Mouse (Mus musculus) heart, embryonic 16.5 days (tissue): ENCODE results near the gene Mzf1. TPM values are rescaled to one million over a fixed set of nuclear protein-coding genes. Genes with fewer than 3 reads are reported as not detected.

ENCODE experiments used
- ATAC-seq: fragments of 200-750 bp; cut with Nextera tagmentation; replicated peaks from 2 replicates; pipeline ENCODE4 v1.8.0; 2017; ENCODE audit warnings: moderate number of reproducible peaks; ENCODE audit not compliant: insufficient read depth, low FRiP score; ENCODE audit errors: extremely low read depth
- H3K27ac ChIP-seq: fragments of 300-500 bp; sonication (generic); 2 replicates; pipeline ENCODE4 v1.5.1; 2014; ENCODE audit warnings: mild to moderate bottlenecking, low read length, control low read depth, moderate library complexity
- H3K27me3 ChIP-seq: fragments of 300-500 bp; sonication (generic); 2 replicates; pipeline ENCODE4 v1.6.1; 2014; ENCODE audit warnings: low read length, mixed read lengths; ENCODE audit not compliant: control insufficient read depth, insufficient read depth
- H3K36me3 ChIP-seq: fragments of 300-500 bp; sonication (generic); 2 replicates; pipeline ENCODE4 v1.6.1; 2014; ENCODE audit not compliant: control insufficient read depth, insufficient read depth
- H3K4me1 ChIP-seq: fragments of 300-500 bp; sonication (generic); 2 replicates; pipeline ENCODE4 v1.6.1; 2014; ENCODE audit warnings: low read length, mixed read lengths; ENCODE audit not compliant: control insufficient read depth, insufficient read depth
- H3K4me2 ChIP-seq: fragments of 300-500 bp; sonication (generic); 2 replicates; pipeline ENCODE4 v1.6.1; 2014; ENCODE audit warnings: low read depth, mild to moderate bottlenecking, control low read depth, low read length
- H3K4me3 ChIP-seq: fragments of 300-500 bp; sonication (generic); 2 replicates; pipeline ENCODE4 v1.5.1; 2014; ENCODE audit warnings: mild to moderate bottlenecking, control low read depth, low read length
- H3K9ac ChIP-seq: fragments of 300-500 bp; sonication (generic); 2 replicates; pipeline ENCODE4 v1.6.1; 2014; ENCODE audit warnings: low read length, control low read depth
- H3K9me3 ChIP-seq: fragments of 300-500 bp; sonication (generic); replicated peaks from 2 replicates; pipeline ENCODE4 v1.6.1; 2016; ENCODE audit warnings: low read length; ENCODE audit not compliant: control insufficient read depth
- WGBS: fragments of 180-500 bp; shearing (Covaris S2); extraction: QIAGEN DNeasy Blood & Tissue Kit; methylation state at CpG from one replicate; pipeline ENCODE4 v1.1.7; 2014; 5-methylcytosine and 5-hydroxymethylcytosine counted together
- polyA plus RNA-seq: library from polyadenylated mRNA; unstranded; fragments of >200 nt; fragmentation: Nextera tagmentation; extraction: Ambion mirVana; gene quantifications from 2 replicates; pipeline ENCODE4 v1.2.1, GENCODE M21; 2015

Mzf1 gene
- polyA plus RNA-seq, 1 experiment from 2014 or later: 1.7 TPM

DNA sequence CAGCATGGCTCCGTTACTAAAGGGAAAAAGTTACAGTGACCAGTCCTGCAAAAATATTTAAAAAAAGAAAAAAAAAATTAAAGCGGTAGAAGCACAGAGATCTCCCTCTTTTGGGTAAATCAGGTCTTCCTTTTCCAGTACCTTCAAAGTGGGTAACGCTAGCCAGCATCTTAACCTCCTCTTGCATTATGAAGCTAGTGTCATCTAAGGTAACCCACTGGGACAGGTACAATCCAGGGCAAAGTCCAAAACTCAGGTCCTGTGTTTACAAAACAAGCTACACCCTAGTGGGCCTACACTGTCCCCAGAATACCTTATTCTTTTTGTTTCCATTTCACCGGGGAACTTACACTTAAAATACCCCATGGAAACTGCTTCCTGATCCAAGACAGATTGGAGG, 40.9 kb downstream of the Mzf1 start:
- H3K4me1 ChIP-seq: peaks cover 10% of the 10 kb centered on the region
- WGBS: 56% methylated on average over 4 of the region's 4 CpGs
- H3K27ac ChIP-seq: no peak overlapping the region
- H3K4me3 ChIP-seq: no peak overlapping the region
- no peak overlapping the region for H3K9ac ChIP-seq
- no peaks in the 10 kb centered on the region for H3K9me3 ChIP-seq
- H3K27me3 ChIP-seq: no peaks in the 10 kb centered on the region
- H3K36me3 ChIP-seq: no peaks in the 10 kb centered on the region
- H3K4me2 ChIP-seq: no peak overlapping the region
- no peak for ATAC-seq

DNA sequence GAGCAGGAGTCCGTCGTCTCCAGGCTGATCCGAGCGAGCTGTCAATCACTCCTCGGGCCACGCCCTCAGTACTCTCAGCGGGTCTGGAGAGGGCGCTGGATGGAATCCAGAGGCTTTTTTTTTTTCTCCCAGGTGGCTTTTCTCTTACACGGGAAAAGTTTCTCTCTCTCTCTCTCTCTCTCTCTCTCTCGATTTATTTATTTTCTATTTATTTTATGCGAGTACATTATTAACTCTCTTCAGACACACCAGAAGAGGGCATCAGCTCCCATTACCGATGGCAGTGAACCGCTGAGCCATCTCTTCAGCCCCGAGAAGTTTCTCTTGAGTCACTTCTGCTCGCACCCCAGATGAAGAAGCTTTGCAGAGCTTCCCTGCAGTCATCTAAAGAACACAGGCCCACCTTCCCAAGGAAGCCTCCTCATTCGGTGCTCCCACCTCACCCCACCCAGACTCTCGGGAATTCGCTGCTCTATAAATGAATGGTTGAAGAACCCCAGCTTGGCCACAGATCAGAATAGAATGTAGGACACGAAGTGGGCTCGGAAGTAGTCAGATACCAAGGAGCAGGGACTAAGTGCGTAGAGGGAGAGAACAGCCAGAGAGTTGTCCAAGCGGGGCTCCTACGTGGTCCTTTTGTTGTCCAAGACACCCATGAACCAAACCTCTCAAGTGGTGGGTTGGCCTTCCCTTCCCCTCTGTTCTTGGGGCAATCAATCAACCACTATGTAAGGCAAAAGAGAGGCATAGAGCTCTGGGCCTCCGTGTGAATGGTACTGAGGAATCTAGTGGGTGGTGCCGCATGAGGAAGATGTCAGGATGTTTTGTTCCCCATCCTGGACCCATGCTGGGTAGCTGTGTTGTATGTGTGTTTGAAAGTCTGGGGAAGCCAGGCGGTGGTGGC, 44.3 kb downstream of the Mzf1 start, which contains the start of gene Zbtb45:
Gene Zbtb45 (minus strand): TSS at position 30 of the 904 bp plus-strand sequence.
- H3K4me3 ChIP-seq: peak within 1 kb of the TSS; percentile 88
- no peak for ATAC-seq
- 15% methylated on average over 26 of the region's 26 CpGs for WGBS
- peaks cover 25% of the 10 kb centered on the region for H3K36me3 ChIP-seq
- H3K9ac ChIP-seq: peak within 1 kb of the TSS; percentile 94
- peak within 1 kb of the TSS; percentile 97 for H3K27ac ChIP-seq
- H3K27me3 ChIP-seq: no peaks in the 10 kb centered on the region
- H3K4me1 ChIP-seq: peaks cover 19% of the 10 kb centered on the region
- peak within 1 kb of the TSS; percentile 96 for H3K4me2 ChIP-seq
- H3K9me3 ChIP-seq: no peaks in the 10 kb centered on the region

DNA sequence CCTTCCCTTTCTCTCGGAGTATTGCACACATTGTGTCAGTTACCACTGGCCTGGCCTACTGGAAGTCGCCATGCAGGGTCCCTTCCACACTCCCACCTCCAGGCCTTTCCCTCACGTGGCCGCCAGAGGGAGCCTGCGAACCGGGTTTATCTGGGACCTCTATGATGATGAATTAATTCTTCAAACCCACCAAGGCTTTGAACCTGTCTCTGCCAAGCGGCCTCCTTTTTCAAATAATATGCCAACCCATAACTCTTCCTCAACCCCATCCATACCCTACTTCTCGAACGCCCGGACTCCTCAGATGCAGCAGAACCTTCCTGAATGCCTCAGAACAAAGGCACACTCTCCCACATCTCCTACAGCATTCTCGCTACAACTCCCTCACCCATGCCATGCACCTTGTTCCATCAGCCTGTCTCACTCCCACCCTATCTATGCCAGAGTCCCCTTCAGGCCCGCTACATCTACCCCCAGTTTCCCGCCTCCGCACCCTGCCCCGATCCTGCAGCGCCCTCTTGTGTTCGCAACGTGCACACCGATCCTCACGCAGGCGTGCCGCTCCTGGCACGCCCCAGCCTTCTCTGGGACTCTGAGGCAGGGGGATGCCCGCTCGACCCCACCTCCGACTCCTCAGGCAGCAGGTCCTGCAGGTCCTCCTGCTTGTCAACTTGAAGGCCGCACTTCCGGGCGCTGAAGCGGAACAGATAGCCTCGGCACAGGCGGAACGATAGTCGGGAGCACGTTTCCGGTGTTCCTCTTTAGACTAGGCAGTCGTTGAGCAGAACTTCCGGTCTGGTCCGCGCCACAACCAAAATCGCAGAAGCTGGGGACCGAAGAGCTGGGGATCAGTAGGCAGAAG, 45.2 kb downstream of the Mzf1 start:
- Histone ChIP-seq H3K4me3 (peak overlapping the region; percentile 88), H3K4me1 (peaks cover 19% of the 10 kb centered on the region), H3K27ac (peak overlapping the region; percentile 97), H3K36me3 (peaks cover 29% of the 10 kb centered on the region), H3K4me2 (peak overlapping the region; percentile 96), H3K27me3 (no peaks in the 10 kb centered on the region), H3K9me3 (no peaks in the 10 kb centered on the region), H3K9ac (peak overlapping the region; percentile 94)
- WGBS: under 1% methylated on average over 42 of the region's 42 CpGs
- ATAC-seq: peak; percentile 88

DNA sequence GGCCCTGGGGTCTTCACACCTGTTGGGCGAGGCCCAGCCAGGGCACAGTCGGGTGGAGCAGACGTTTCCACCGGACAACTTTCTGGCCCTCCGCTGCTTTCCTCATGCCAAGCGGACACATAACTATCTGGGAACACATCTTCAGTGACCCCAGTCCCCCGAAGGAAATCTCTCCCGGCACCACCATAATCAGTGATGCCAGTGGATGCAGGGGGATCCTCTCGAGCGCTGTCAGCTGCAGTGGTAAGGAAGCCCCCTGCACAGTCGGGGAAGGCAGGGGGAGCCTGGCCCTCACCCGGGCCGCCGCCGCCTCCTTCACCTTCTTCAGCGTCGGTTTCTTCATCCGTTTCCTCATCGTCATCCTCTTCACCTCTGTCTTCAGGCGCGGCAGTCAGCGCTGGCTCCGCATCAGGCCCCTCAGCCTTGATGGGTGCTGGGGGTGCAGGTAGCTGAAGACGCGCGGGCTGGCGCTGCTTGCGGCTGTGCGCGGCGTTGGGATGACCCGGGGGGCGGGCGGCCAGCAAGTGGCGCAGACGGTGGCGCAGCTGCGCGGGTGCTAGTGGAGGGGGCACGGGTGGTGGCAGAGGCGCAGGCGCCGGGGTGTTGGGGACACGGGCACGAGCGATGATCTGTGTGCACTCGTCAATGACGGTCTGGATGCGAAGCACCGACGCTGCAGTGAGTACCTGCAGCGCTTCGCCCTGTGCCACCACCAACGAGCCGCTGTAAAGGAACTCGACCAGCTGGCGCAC, 47.0 kb downstream of the Mzf1 start:
- H3K9ac ChIP-seq: no peak overlapping the region
- H3K9me3 ChIP-seq: no peaks in the 10 kb centered on the region
- 49% methylated on average over 57 of the region's 57 CpGs for WGBS
- H3K27me3 ChIP-seq: no peaks in the 10 kb centered on the region
- H3K4me2 ChIP-seq: no peak overlapping the region
- H3K36me3 ChIP-seq: peaks cover 29% of the 10 kb centered on the region
- no peak for ATAC-seq
- no peak overlapping the region for H3K4me3 ChIP-seq
- H3K4me1 ChIP-seq: peaks cover 19% of the 10 kb centered on the region
- H3K27ac ChIP-seq: no peak overlapping the region

DNA sequence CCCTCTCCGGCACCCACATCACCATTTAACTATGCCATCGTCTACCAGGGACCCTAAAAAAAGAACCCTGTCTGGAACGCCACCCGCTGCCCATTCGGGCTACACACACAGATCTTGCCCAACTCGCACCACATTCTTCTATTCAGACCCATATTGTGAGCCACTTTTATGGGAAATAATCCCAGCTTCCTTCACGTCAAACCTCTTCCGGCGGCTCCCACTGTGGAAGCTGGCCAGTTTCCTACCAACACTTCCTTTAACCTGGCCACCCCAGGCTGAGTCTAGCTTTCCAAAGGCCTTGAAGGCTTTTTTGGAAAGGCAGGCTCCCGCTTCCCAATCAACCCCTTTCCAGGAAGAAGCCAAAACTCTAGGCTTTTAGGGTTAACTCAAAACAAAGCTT, 48.0 kb downstream of the Mzf1 start:
- H3K4me3 ChIP-seq: no peak overlapping the region
- no peak for ATAC-seq
- H3K4me2 ChIP-seq: no peak overlapping the region
- no peak overlapping the region for H3K27ac ChIP-seq
- peak overlapping the region; percentile 20; the same call in 1 of the 2 replicates for H3K9ac ChIP-seq
- peaks cover 29% of the 10 kb centered on the region for H3K36me3 ChIP-seq
- no peaks in the 10 kb centered on the region for H3K9me3 ChIP-seq
- H3K27me3 ChIP-seq: no peaks in the 10 kb centered on the region
- peaks cover 19% of the 10 kb centered on the region for H3K4me1 ChIP-seq
- 80% methylated on average over 10 of the region's 10 CpGs for WGBS

DNA sequence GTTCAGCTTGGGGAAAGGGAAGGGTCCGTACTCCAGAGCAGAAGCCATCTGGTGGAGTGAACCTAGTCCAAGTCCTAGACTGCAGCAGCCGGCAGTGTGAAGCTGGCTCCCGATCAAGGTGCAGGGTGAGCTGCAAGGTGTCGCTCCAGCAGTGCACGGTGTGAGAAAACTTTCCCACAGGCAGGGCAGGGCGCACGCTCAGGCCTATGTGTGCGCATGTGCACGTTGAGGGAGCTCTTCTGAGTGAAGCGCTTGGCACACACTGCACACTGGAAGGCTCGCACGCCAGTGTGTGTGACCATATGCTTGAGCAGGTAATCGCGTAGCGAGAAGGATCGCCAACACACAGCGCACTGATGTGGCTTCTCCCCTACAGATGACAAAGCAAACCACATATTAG, 48.6 kb downstream of the Mzf1 start:
- no peak for ATAC-seq

DNA sequence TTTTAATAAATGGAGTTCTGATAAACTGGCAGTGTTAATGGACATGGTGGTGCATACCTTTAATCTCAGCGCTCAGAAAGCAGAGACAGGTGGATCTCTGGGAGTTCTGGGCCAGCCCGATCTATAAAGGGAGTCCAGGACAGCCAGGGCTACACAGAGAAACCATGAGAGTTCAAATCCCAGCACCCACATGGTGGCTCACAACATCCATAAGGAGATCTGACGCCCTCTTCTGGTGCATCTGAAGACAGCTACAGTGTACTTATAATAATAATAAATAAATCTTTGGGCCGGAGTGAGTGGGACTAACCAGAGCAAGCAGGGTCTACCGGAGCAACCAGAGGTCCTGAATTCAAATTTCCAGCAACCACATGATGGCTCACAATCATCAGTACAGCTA, 51.2 kb downstream of the Mzf1 start:
- H3K4me1 ChIP-seq: peaks cover 6% of the 10 kb centered on the region; the same call in 1 of the 2 replicates
- WGBS: 74% methylated on average over 5 of the region's 5 CpGs
- no peak for ATAC-seq
- H3K9me3 ChIP-seq: no peaks in the 10 kb centered on the region
- no peak overlapping the region for H3K4me3 ChIP-seq
- H3K9ac ChIP-seq: no peak overlapping the region
- no peak overlapping the region for H3K27ac ChIP-seq
- H3K27me3 ChIP-seq: no peaks in the 10 kb centered on the region
- no peak overlapping the region for H3K4me2 ChIP-seq
- H3K36me3 ChIP-seq: peaks cover 29% of the 10 kb centered on the region

More for the DNA sequence above, 48.6 kb downstream of the Mzf1 start:
- H3K4me3 ChIP-seq: no peak overlapping the region
- peaks cover 19% of the 10 kb centered on the region for H3K4me1 ChIP-seq
- no peak overlapping the region for H3K9ac ChIP-seq
- H3K36me3 ChIP-seq: peaks cover 29% of the 10 kb centered on the region
- H3K9me3 ChIP-seq: no peaks in the 10 kb centered on the region
- H3K4me2 ChIP-seq: no peak overlapping the region
- WGBS: 87% methylated on average over 17 of the region's 17 CpGs
- no peak overlapping the region for H3K27ac ChIP-seq
- H3K27me3 ChIP-seq: no peaks in the 10 kb centered on the region

DNA sequence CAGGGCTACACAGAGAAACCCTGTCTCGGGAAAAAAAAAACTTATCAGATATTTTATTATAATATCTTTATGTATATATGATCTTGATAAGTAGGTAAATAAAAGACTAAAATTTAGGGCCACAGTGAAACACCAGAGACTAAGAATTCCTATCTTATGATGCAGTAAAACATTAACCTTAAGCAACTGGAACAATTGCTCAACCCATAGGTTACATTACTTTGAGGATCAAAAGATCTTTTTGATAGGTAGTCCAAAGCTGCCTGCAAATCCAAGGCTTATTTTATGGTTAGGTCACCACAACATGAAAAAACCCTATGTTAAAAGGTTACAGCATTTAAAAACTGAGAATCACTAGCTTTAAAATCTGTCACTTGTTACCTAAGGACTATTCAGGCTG, 53.0 kb downstream of the Mzf1 start:
- Histone ChIP-seq H3K4me3 (no peak overlapping the region), H3K9me3 (no peaks in the 10 kb centered on the region), H3K27ac (no peak overlapping the region), H3K36me3 (peaks cover 14% of the 10 kb centered on the region), H3K4me2 (no peak overlapping the region), H3K4me1 (0 out of 2 replicates have a peak, but pooled peaks cover under 1% of the 10 kb centered on the region), H3K9ac (no peak overlapping the region), H3K27me3 (no peaks in the 10 kb centered on the region)
- ATAC-seq: no peak
- WGBS: 58% methylated on average over 1 of the region's 1 CpGs
